Mouse (Mus musculus) stomach, postnatal 0 days (tissue): ENCODE results near the gene Creb3l2.

ENCODE experiments used
- CTCF ChIP-seq: IDR thresholded peaks from 2 replicates; pipeline ENCODE4 v1.5.1; 2016; ENCODE audit warnings: antibody characterized with exemption, low read depth, mild to moderate bottlenecking, moderate library complexity
- EP300 ChIP-seq: optimal IDR thresholded peaks from 2 replicates; pipeline ENCODE3; 2016; ENCODE audit warnings: antibody characterized with exemption

GRCm38 (mm10) chr6:37286134-37286533, 155.8 kb downstream of the Creb3l2 start:
- no peak for TF ChIP-seq EP300
- TF ChIP-seq CTCF, result no peak
